Mouse (Mus musculus) intestine, embryonic 14.5 days (tissue): ENCODE data around the gene Mfap1a. TPM values are rescaled to one million over a fixed set of nuclear protein-coding genes. Genes with fewer than 3 reads are reported as not detected.

ENCODE experiments used
- ATAC-seq: fragments of 200-750 bp; cut with Nextera tagmentation; replicated peaks from 2 replicates; pipeline ENCODE4 v1.8.0; 2017; ENCODE audit warnings: low read depth, moderate number of reproducible peaks, moderate TSS enrichment, moderate library complexity; ENCODE audit not compliant: low FRiP score, low TSS enrichment
- DNase-seq: peaks from one replicate; pipeline ENCODE4 v3.0.0-alpha.2; 2018; ENCODE audit warnings: low spot score
- H3K27ac ChIP-seq: fragments of 300-500 bp; sonication (generic); 2 replicates; pipeline ENCODE4 v1.5.1; 2014; ENCODE audit warnings: low read depth, mild to moderate bottlenecking, control low read depth
- H3K27me3 ChIP-seq: fragments of 300-500 bp; sonication (generic); replicated peaks from 2 replicates; pipeline ENCODE4 v1.6.1; 2014; ENCODE audit warnings: low read length, control low read depth; ENCODE audit not compliant: control insufficient read depth, insufficient read depth
- H3K36me3 ChIP-seq: fragments of 300-500 bp; sonication (generic); 2 replicates; pipeline ENCODE4 v1.6.1; 2014; ENCODE audit warnings: low read length, control low read depth; ENCODE audit not compliant: control insufficient read depth, insufficient read depth
- H3K4me1 ChIP-seq: fragments of 300-500 bp; sonication (generic); replicated peaks from 2 replicates; pipeline ENCODE4 v1.6.1; 2014; ENCODE audit warnings: low read length, control low read depth, mixed read lengths; ENCODE audit not compliant: control insufficient read depth, insufficient read depth
- H3K4me2 ChIP-seq: fragments of 300-500 bp; sonication (generic); 2 replicates; pipeline ENCODE4 v1.6.1; 2014; ENCODE audit warnings: low read length
- H3K4me3 ChIP-seq: fragments of 300-500 bp; sonication (generic); 2 replicates; pipeline ENCODE4 v1.5.1; 2014; ENCODE audit warnings: low read depth, low read length, control low read depth, mixed read lengths
- H3K9ac ChIP-seq: fragments of 300-500 bp; sonication (generic); 2 replicates; pipeline ENCODE4 v1.6.1; 2014; ENCODE audit warnings: mild to moderate bottlenecking, low read length
- H3K9me3 ChIP-seq: fragments of 300-500 bp; sonication (generic); 2 replicates; pipeline ENCODE4 v1.6.1; 2016; ENCODE audit warnings: low read length, control low read depth; ENCODE audit not compliant: control insufficient read depth
- WGBS: fragments of 180-500 bp; shearing (Covaris S2); extraction: QIAGEN DNeasy Blood & Tissue Kit; methylation state at CpG from one replicate; pipeline ENCODE4 v1.1.7; 2014; 5-methylcytosine and 5-hydroxymethylcytosine counted together
- microRNA-seq: library from miRNA; unstranded; fragments of <30 nt; microRNA quantifications from one replicate; pipeline ENCODE4, GENCODE M21; 2016
- polyA plus RNA-seq: library from polyadenylated mRNA; unstranded; fragments of >200 nt; fragmentation: Nextera tagmentation; extraction: Ambion mirVana; gene quantifications from 2 replicates; pipeline ENCODE4 v1.2.1, GENCODE M21; 2014

Gene Mfap1a
- polyA plus RNA-seq, 1 experiment from 2014 or later, result 20.0 TPM

GRCm38 (mm10) chr2:121443068-121443349 lies 63.5 kb downstream of the Mfap1a start:
- H3K27ac ChIP-seq, result no peak overlapping the region
- H3K4me3 ChIP-seq, result peak overlapping the region; percentile 42
- H3K9ac ChIP-seq, result peak overlapping the region; percentile 23
- ATAC-seq, result peak; percentile 0; the same call in 1 of the 2 replicates
- H3K36me3 ChIP-seq, result peaks cover 14% of the 10 kb centered on the region
- no peak for DNase-seq
- H3K9me3 ChIP-seq, result no peaks in the 10 kb centered on the region
- peaks cover 6% of the 10 kb centered on the region; the same call in 1 of the 2 replicates for H3K27me3 ChIP-seq
- H3K4me2 ChIP-seq, result peak overlapping the region; percentile 58
- peaks cover 2% of the 10 kb centered on the region; the same call in 1 of the 2 replicates for H3K4me1 ChIP-seq
- WGBS, result 8% methylated on average over 8 of the region's 8 CpGs

- Histone ChIP-seq H3K9me3 (no peaks in the 10 kb centered on the region), H3K27me3 (peaks cover 6% of the 10 kb centered on the region; the same call in 1 of the 2 replicates), H3K9ac (peak overlapping the region; percentile 23), H3K4me3 (peak overlapping the region; percentile 42), H3K27ac (no peak overlapping the region), H3K36me3 (peaks cover 20% of the 10 kb centered on the region), H3K4me1 (peaks cover 2% of the 10 kb centered on the region; the same call in 1 of the 2 replicates), H3K4me2 (peak overlapping the region; percentile 58)
- DNase-seq (peak; percentile 88), ATAC-seq (peak; percentile 83)
- 1% methylated on average over 30 of the region's 30 CpGs for WGBS
These were observed 64.0 kb downstream of the Mfap1a start for GRCm38 (mm10) chr2:121442259-121443067.

Small RNA genes lying within 50 kb of the gene (microRNA-seq; reads per million reads assigned to microRNA genes)
- gene Gm22953, result not detected

Other genes starting within 250 kb of the Mfap1a start
- gene Trp53bp1, start 235.3 kb downstream of the Mfap1a start, polyA plus RNA-seq, result 63.8 and 70.3 TPM in 2 replicates
- 6.7 and 7.2 TPM in 2 replicates for gene Map1a, start 217.1 kb downstream of the Mfap1a start, polyA plus RNA-seq
- 15.0 and 15.3 TPM in 2 replicates for gene Ppip5k1, start 151.3 kb downstream of the Mfap1a start, polyA plus RNA-seq
- gene Ckmt1, start 149.0 kb downstream of the Mfap1a start, polyA plus RNA-seq, result 64.4 and 100 TPM in 2 replicates
- not detected in 2 replicates for gene Strc, start 119.5 kb downstream of the Mfap1a start, polyA plus RNA-seq
- gene Pdia3, start 92.9 kb downstream of the Mfap1a start, polyA plus RNA-seq, result 540 and 546 TPM in 2 replicates
- gene Catsper2, start 92.9 kb downstream of the Mfap1a start, polyA plus RNA-seq, result 2.1 and 2.2 TPM in 2 replicates
- 12.4 and 14.8 TPM in 2 replicates for gene Ell3, start 62.4 kb downstream of the Mfap1a start, polyA plus RNA-seq
- gene Serf2, start 57.5 kb downstream of the Mfap1a start, polyA plus RNA-seq, result 513 and 576 TPM in 2 replicates
- 84.8 and 93.4 TPM in 2 replicates for gene Hypk, start 53.4 kb downstream of the Mfap1a start, polyA plus RNA-seq
- gene Serinc4, start 49.9 kb downstream of the Mfap1a start, polyA plus RNA-seq, result 0.26 and 0.70 TPM in 2 replicates
- gene Mfap1b, start 32.6 kb downstream of the Mfap1a start, polyA plus RNA-seq, result 40.9 and 49.4 TPM in 2 replicates
- 9.1 and 9.9 TPM in 2 replicates for gene Wdr76, start 58 bp upstream of the Mfap1a start, polyA plus RNA-seq